Mouse (Mus musculus) hindbrain, embryonic 11.5 days (tissue): Measurements from ENCODE around the gene Togaram2. TPM values are rescaled to one million over a fixed set of nuclear protein-coding genes. Genes with fewer than 3 reads are reported as not detected.

Experiments
- ATAC-seq: fragments of 200-750 bp; cut with Nextera tagmentation; 2 replicates; pipeline ENCODE4 v1.8.0; 2017; ENCODE audit warnings: mild to moderate bottlenecking, moderate TSS enrichment, moderate library complexity; ENCODE audit not compliant: low FRiP score
- DNase-seq: peaks from one replicate; pipeline ENCODE4 v3.0.0-alpha.2; 2015; ENCODE audit warnings: low spot score
- H3K27ac ChIP-seq: fragments of 300-500 bp; sonication (generic); 2 replicates; pipeline ENCODE4 v1.5.1; 2014; ENCODE audit warnings: mild to moderate bottlenecking, low read depth, low read length
- H3K27me3 ChIP-seq: fragments of 300-500 bp; sonication (generic); 2 replicates; pipeline ENCODE4 v1.6.1; 2014; ENCODE audit warnings: mild to moderate bottlenecking, low read length, moderate library complexity, mixed read lengths; ENCODE audit not compliant: control insufficient read depth, insufficient read depth
- H3K36me3 ChIP-seq: fragments of 300-500 bp; sonication (generic); 2 replicates; pipeline ENCODE4 v1.6.1; 2014; ENCODE audit warnings: mild to moderate bottlenecking, low read length, moderate library complexity, mixed read lengths; ENCODE audit not compliant: control insufficient read depth, insufficient read depth
- H3K4me1 ChIP-seq: fragments of 300-500 bp; sonication (generic); replicated peaks from 2 replicates; pipeline ENCODE4 v1.6.1; 2014; ENCODE audit warnings: low read length, mixed read lengths; ENCODE audit not compliant: control insufficient read depth, insufficient read depth
- H3K4me2 ChIP-seq: fragments of 300-500 bp; sonication (generic); replicated peaks from 2 replicates; pipeline ENCODE4 v1.6.1; 2014; ENCODE audit warnings: mild to moderate bottlenecking, low read depth, low read length
- H3K4me3 ChIP-seq: fragments of 300-500 bp; sonication (generic); 2 replicates; pipeline ENCODE4 v1.5.1; 2014; ENCODE audit warnings: low read depth, low read length
- H3K9ac ChIP-seq: fragments of 300-500 bp; sonication (generic); 2 replicates; pipeline ENCODE4 v1.6.1; 2014; ENCODE audit warnings: low read depth, low read length
- H3K9me3 ChIP-seq: fragments of 300-500 bp; sonication (generic); 2 replicates; pipeline ENCODE4 v1.6.1; 2016; ENCODE audit warnings: low read length; ENCODE audit not compliant: control insufficient read depth
- WGBS: fragments of 180-500 bp; shearing (Covaris S2); extraction: QIAGEN DNeasy Blood & Tissue Kit; methylation state at CpG from one replicate; pipeline ENCODE4 v1.1.7; 2014; 5-methylcytosine and 5-hydroxymethylcytosine counted together
- polyA plus RNA-seq: library from polyadenylated mRNA; unstranded; fragments of >200 nt; fragmentation: Nextera tagmentation; extraction: Ambion mirVana; gene quantifications from 2 replicates; pipeline ENCODE4 v1.2.1, GENCODE M21; 2014

Gene Togaram2
- polyA plus RNA-seq, 1 experiment from 2014 or later, result not detected

- Histone ChIP-seq H3K9me3 (no peaks in the 10 kb centered on the region), H3K9ac (no peak overlapping the region), H3K36me3 (no peaks in the 10 kb centered on the region), H3K27ac (no peak overlapping the region), H3K4me3 (no peak overlapping the region), H3K4me1 (no peaks in the 10 kb centered on the region), H3K4me2 (no peak overlapping the region), H3K27me3 (no peaks in the 10 kb centered on the region)
- no peak for ATAC-seq
- WGBS, result 78% methylated on average over 2 of the region's 2 CpGs
- no peak for DNase-seq
These were observed 57.6 kb downstream of the Togaram2 start for GRCm38 (mm10) chr17:71730655-71731054.

- DNase-seq (no peak), ATAC-seq (no peak)
- H3K9me3 ChIP-seq, result no peaks in the 10 kb centered on the region
- H3K4me3 ChIP-seq, result no peak overlapping the region
- H3K4me1 ChIP-seq, result no peaks in the 10 kb centered on the region
- no peak overlapping the region for H3K4me2 ChIP-seq
- H3K27ac ChIP-seq, result no peak overlapping the region
- 83% methylated on average over 3 of the region's 3 CpGs for WGBS
- H3K9ac ChIP-seq, result no peak overlapping the region
- H3K36me3 ChIP-seq, result no peaks in the 10 kb centered on the region
- H3K27me3 ChIP-seq, result no peaks in the 10 kb centered on the region
These were observed 63.4 kb downstream of the Togaram2 start for GRCm38 (mm10) chr17:71736442-71736841.

GRCm38 (mm10) chr17:71742156-71742555 is 69.1 kb downstream of the Togaram2 start:
- Histone ChIP-seq H3K9ac (no peak overlapping the region), H3K36me3 (no peaks in the 10 kb centered on the region), H3K4me1 (no peaks in the 10 kb centered on the region), H3K27ac (no peak overlapping the region), H3K27me3 (no peaks in the 10 kb centered on the region), H3K4me3 (no peak overlapping the region), H3K4me2 (no peak overlapping the region), H3K9me3 (no peaks in the 10 kb centered on the region)
- DNase-seq (no peak), ATAC-seq (no peak)
- WGBS, result 89% methylated on average over 3 of the region's 3 CpGs

GRCm38 (mm10) chr17:71742935-71743334 is 69.9 kb downstream of the Togaram2 start:
- 34% methylated on average over 5 of the region's 5 CpGs for WGBS
- Histone ChIP-seq H3K27me3 (no peaks in the 10 kb centered on the region), H3K27ac (no peak overlapping the region), H3K36me3 (no peaks in the 10 kb centered on the region), H3K9ac (no peak overlapping the region), H3K4me1 (no peaks in the 10 kb centered on the region), H3K9me3 (no peaks in the 10 kb centered on the region), H3K4me3 (no peak overlapping the region), H3K4me2 (no peak overlapping the region)
- DNase-seq, result no peak
- ATAC-seq, result no peak

GRCm38 (mm10) chr17:71746114-71746513 is 73.1 kb downstream of the Togaram2 start:
- no peak overlapping the region for H3K27ac ChIP-seq
- DNase-seq, result no peak
- no peaks in the 10 kb centered on the region for H3K9me3 ChIP-seq
- no peak for ATAC-seq
- 83% methylated on average over 9 of the region's 9 CpGs for WGBS
- H3K9ac ChIP-seq, result no peak overlapping the region
- H3K36me3 ChIP-seq, result no peaks in the 10 kb centered on the region
- H3K4me3 ChIP-seq, result no peak overlapping the region
- H3K4me2 ChIP-seq, result no peak overlapping the region
- H3K27me3 ChIP-seq, result no peaks in the 10 kb centered on the region
- H3K4me1 ChIP-seq, result no peaks in the 10 kb centered on the region

- no peak overlapping the region for H3K4me3 ChIP-seq
- H3K4me2 ChIP-seq, result no peak overlapping the region
- no peaks in the 10 kb centered on the region for H3K4me1 ChIP-seq
- no peaks in the 10 kb centered on the region for H3K27me3 ChIP-seq
- no peak overlapping the region for H3K27ac ChIP-seq
- WGBS, result 83% methylated on average over 8 of the region's 8 CpGs
- DNase-seq (no peak), ATAC-seq (no peak)
- H3K36me3 ChIP-seq, result no peaks in the 10 kb centered on the region
- H3K9me3 ChIP-seq, result no peaks in the 10 kb centered on the region
- no peak overlapping the region for H3K9ac ChIP-seq
These were observed 74.5 kb downstream of the Togaram2 start for GRCm38 (mm10) chr17:71747561-71747960.

GRCm38 (mm10) chr17:71749616-71750168 is 76.6 kb downstream of the Togaram2 start:
- Histone ChIP-seq H3K9me3 (no peaks in the 10 kb centered on the region), H3K4me2 (no peak overlapping the region), H3K36me3 (no peaks in the 10 kb centered on the region), H3K27me3 (no peaks in the 10 kb centered on the region), H3K4me1 (no peaks in the 10 kb centered on the region), H3K27ac (no peak overlapping the region), H3K9ac (no peak overlapping the region), H3K4me3 (no peak overlapping the region)
- DNase-seq (no peak), ATAC-seq (no peak)
- 89% methylated on average over 9 of the region's 9 CpGs for WGBS

GRCm38 (mm10) chr17:71752831-71753230 is 79.8 kb downstream of the Togaram2 start, which contains the start of gene Pcare:
TSS of gene Pcare (minus strand) at chr17:71752894.
- WGBS, result 79% methylated on average over 10 of the region's 10 CpGs
- H3K36me3 ChIP-seq, result no peaks in the 10 kb centered on the region
- H3K4me3 ChIP-seq, result no peak within 1 kb of the TSS
- no peak within 1 kb of the TSS for H3K9ac ChIP-seq
- H3K27ac ChIP-seq, result no peak within 1 kb of the TSS
- no peak for ATAC-seq
- H3K4me1 ChIP-seq, result no peaks in the 10 kb centered on the region
- no peaks in the 10 kb centered on the region for H3K9me3 ChIP-seq
- no peak within 1 kb of the TSS for H3K4me2 ChIP-seq
- no peak for DNase-seq
- H3K27me3 ChIP-seq, result no peaks in the 10 kb centered on the region

- H3K27me3 ChIP-seq, result no peaks in the 10 kb centered on the region
- H3K4me2 ChIP-seq, result no peak overlapping the region
- no peak overlapping the region for H3K9ac ChIP-seq
- 79% methylated on average over 7 of the region's 7 CpGs for WGBS
- H3K4me1 ChIP-seq, result no peaks in the 10 kb centered on the region
- ATAC-seq (no peak), DNase-seq (no peak)
- no peaks in the 10 kb centered on the region for H3K9me3 ChIP-seq
- H3K27ac ChIP-seq, result no peak overlapping the region
- H3K36me3 ChIP-seq, result no peaks in the 10 kb centered on the region
- H3K4me3 ChIP-seq, result no peak overlapping the region
These were observed 87.5 kb downstream of the Togaram2 start for GRCm38 (mm10) chr17:71760536-71760935.
